Mouse (Mus musculus) heart, postnatal 0 days (tissue): ENCODE measurements around the gene Ptprcap. TPM values are rescaled to one million over a fixed set of nuclear protein-coding genes. Genes with fewer than 3 reads are reported as not detected.
A peak's percentile ranks its signal among the peaks of the same experiment; 100 is the strongest.

Source experiments
- ATAC-seq: fragments of 200-750 bp; cut with Nextera tagmentation; 2 replicates; pipeline ENCODE4 v1.8.0; 2017; ENCODE audit warnings: low read depth, moderate number of reproducible peaks, moderate library complexity; ENCODE audit not compliant: insufficient read depth
- DNase-seq: peaks from one replicate; pipeline ENCODE4 v3.0.0-alpha.2; 2016; ENCODE audit warnings: low spot score
- H3K27ac ChIP-seq: fragments of 300-500 bp; sonication (generic); 2 replicates; pipeline ENCODE4 v1.5.1; 2014; ENCODE audit warnings: low read depth, mild to moderate bottlenecking
- H3K27me3 ChIP-seq: fragments of 300-500 bp; sonication (generic); 2 replicates; pipeline ENCODE4 v1.6.1; 2014; ENCODE audit warnings: low read length, mixed read lengths; ENCODE audit not compliant: control insufficient read depth, insufficient read depth
- H3K36me3 ChIP-seq: fragments of 300-500 bp; sonication (generic); replicated peaks from 2 replicates; pipeline ENCODE4 v1.6.1; 2014; ENCODE audit warnings: low read length, mixed read lengths; ENCODE audit not compliant: control insufficient read depth, insufficient read depth
- H3K4me1 ChIP-seq: fragments of 300-500 bp; sonication (generic); 2 replicates; pipeline ENCODE4 v1.6.1; 2014; ENCODE audit warnings: antibody characterized with exemption; ENCODE audit not compliant: control insufficient read depth, insufficient read depth
- H3K4me2 ChIP-seq: fragments of 300-500 bp; sonication (generic); 2 replicates; pipeline ENCODE4 v1.6.1; 2014; ENCODE audit warnings: low read depth, mild to moderate bottlenecking, low read length, moderate library complexity
- H3K4me3 ChIP-seq: fragments of 300-500 bp; sonication (generic); 2 replicates; pipeline ENCODE4 v1.5.1; 2014; ENCODE audit warnings: low read depth, low read length
- H3K9ac ChIP-seq: fragments of 300-500 bp; sonication (generic); replicated peaks from 2 replicates; pipeline ENCODE4 v1.6.1; 2014; ENCODE audit warnings: low read depth, low read length, mixed read lengths
- H3K9me3 ChIP-seq: fragments of 300-500 bp; sonication (generic); replicated peaks from 2 replicates; pipeline ENCODE4 v1.6.1; 2016; ENCODE audit warnings: low read length; ENCODE audit not compliant: control insufficient read depth
- CTCF ChIP-seq: IDR thresholded peaks from 2 replicates; pipeline ENCODE4 v1.5.1; 2016; ENCODE audit warnings: antibody characterized with exemption, control low read depth, low read depth
- EP300 ChIP-seq: IDR thresholded peaks from 2 replicates; pipeline ENCODE4 v1.6.1; 2016; ENCODE audit warnings: antibody characterized with exemption, low read depth
- WGBS: fragments of 180-500 bp; shearing (Covaris S2); extraction: QIAGEN DNeasy Blood & Tissue Kit; methylation state at CpG from one replicate; pipeline ENCODE4 v1.1.7; 2014; 5-methylcytosine and 5-hydroxymethylcytosine counted together
- polyA plus RNA-seq: library from polyadenylated mRNA; unstranded; fragments of >200 nt; fragmentation: Nextera tagmentation; extraction: Ambion mirVana; gene quantifications from 2 replicates; pipeline ENCODE4 v1.2.1, GENCODE M21; 2015
- total RNA-seq: library from RNA; depleted of rRNA; stranded (reverse); fragments of >200 nt; gene quantifications from 2 replicates; pipeline ENCODE4 v1.2.3, GENCODE M21; 2014; ENCODE audit warnings: low replicate concordance

Ptprcap gene
- total and polyA plus RNA-seq, 2 experiments from 2014 or later: 0.46 TPM; not detected in 1

- no peak for DNase-seq
- Histone ChIP-seq H3K27ac (no peak overlapping the region), H3K9ac (no peak overlapping the region), H3K4me2 (no peak overlapping the region), H3K4me1 (peaks cover 21% of the 10 kb centered on the region), H3K27me3 (no peaks in the 10 kb centered on the region), H3K36me3 (peaks cover 47% of the 10 kb centered on the region), H3K9me3 (no peaks in the 10 kb centered on the region), H3K4me3 (no peak overlapping the region)
- WGBS: 69% methylated on average over 5 of the region's 5 CpGs
- ATAC-seq: no peak
- TF ChIP-seq EP300 (no peak), CTCF (no peak)
Measured at GRCm38 (mm10) chr19:4151898-4152297, 1.5 kb upstream of the Ptprcap start.

GRCm38 (mm10) chr19:4152445-4153231 lies 766 bp upstream of the Ptprcap start:
- 77% methylated on average over 8 of the region's 8 CpGs for WGBS
- ATAC-seq (no peak), DNase-seq (no peak)
- Histone ChIP-seq H3K4me2 (no peak overlapping the region), H3K27ac (peak overlapping the region; percentile 52), H3K27me3 (no peaks in the 10 kb centered on the region), H3K4me3 (no peak overlapping the region), H3K4me1 (peaks cover 21% of the 10 kb centered on the region), H3K9ac (no peak overlapping the region), H3K36me3 (peaks cover 53% of the 10 kb centered on the region), H3K9me3 (no peaks in the 10 kb centered on the region)
- TF ChIP-seq CTCF: no peak
- TF ChIP-seq EP300: peak; percentile 4; the same call in 1 of the 2 replicates

- Histone ChIP-seq H3K9ac (no peak overlapping the region; the same call in 1 of the 2 replicates), H3K27ac (peak overlapping the region; percentile 9; the same call in 1 of the 2 replicates), H3K4me1 (peaks cover 10% of the 10 kb centered on the region; the same call in 1 of the 2 replicates), H3K4me2 (no peak overlapping the region; the same call in 1 of the 2 replicates), H3K4me3 (peak overlapping the region; percentile 24; the same call in 1 of the 2 replicates), H3K27me3 (no peaks in the 10 kb centered on the region), H3K9me3 (no peaks in the 10 kb centered on the region), H3K36me3 (peaks cover 72% of the 10 kb centered on the region)
- ATAC-seq (no peak), DNase-seq (no peak)
- WGBS: 64% methylated on average over 13 of the region's 13 CpGs
- TF ChIP-seq CTCF: no peak
- peak; percentile 66; the same call in 1 of the 2 replicates for TF ChIP-seq EP300
Measured at GRCm38 (mm10) chr19:4154437-4155222, 1.2 kb downstream of the Ptprcap start.

- Histone ChIP-seq H3K36me3 (peaks cover 76% of the 10 kb centered on the region), H3K4me2 (peak overlapping the region; percentile 14; the same call in 1 of the 2 replicates), H3K9ac (no peak overlapping the region; the same call in 1 of the 2 replicates), H3K4me3 (peak overlapping the region; percentile 24; the same call in 1 of the 2 replicates), H3K9me3 (no peaks in the 10 kb centered on the region), H3K4me1 (peaks cover 5% of the 10 kb centered on the region; the same call in 1 of the 2 replicates), H3K27ac (no peak overlapping the region), H3K27me3 (no peaks in the 10 kb centered on the region)
- TF ChIP-seq EP300 (no peak), CTCF (no peak)
- ATAC-seq (no peak), DNase-seq (no peak)
- 78% methylated on average over 6 of the region's 6 CpGs for WGBS
Measured at GRCm38 (mm10) chr19:4155223-4156072, 2.0 kb downstream of the Ptprcap start.
